46 mouse cellular contexts compared by ENCODE assay signal in the genomic region with DNA sequence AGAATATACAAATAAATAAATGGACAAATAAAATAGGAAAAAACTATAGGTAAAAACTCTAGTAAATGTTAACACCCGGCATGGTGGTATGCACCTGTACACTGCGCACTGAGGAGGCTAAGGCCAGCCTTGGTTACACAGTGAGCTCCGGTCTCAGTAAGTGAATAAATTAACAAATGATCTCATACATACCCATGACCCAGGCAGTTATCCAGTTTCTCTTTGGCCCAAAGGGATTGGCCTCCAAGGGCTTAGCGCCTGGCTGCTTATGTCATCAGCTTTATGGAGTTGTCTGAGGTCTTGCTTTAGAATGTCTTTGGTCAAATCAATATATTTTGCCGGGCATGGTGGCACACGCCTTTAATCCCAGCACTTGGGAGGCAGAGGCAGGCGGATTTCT. TPM values are rescaled to one million over a fixed set of nuclear protein-coding genes. Genes with fewer than 3 reads are reported as not detected.
"Had no signal": no experiment of that assay in that cellular context is flagged by ENCODE, and none has a peak within 500 bp of the region (broad histone marks: within the 10 kb centered on the region; RNA-seq: fewer than 3 reads in every experiment).

No protein-coding gene starts in this region.

- H3K4me3 ChIP-seq: heart, embryonic 12.5 days; heart, embryonic 13.5 days; heart, embryonic 15.5 days; hindbrain, embryonic 10.5 days; hindbrain, embryonic 12.5 days; hindbrain, embryonic 13.5 days; hindbrain, embryonic 15.5 days; intestine, embryonic 15.5 days; kidney, embryonic 15.5 days; layer of hippocampus, adult 2 months; left cerebral cortex, adult 2 months had no signal

- DNase-seq: heart, postnatal 10 days; heart, postnatal 14 days; heart, postnatal 36 days; heart, postnatal 4 days; kidney, adult 11 months; kidney, adult 18-20 months; kidney, adult 2 months; kidney, adult 8-10 months; kidney, postnatal 10 days; kidney, postnatal 14 days; kidney, postnatal 25 days; kidney, postnatal 4 days; layer of hippocampus, adult 9-11 months; layer of hippocampus, postnatal 36 days had no signal

- H3K9me3 ChIP-seq: heart, embryonic 12.5 days; heart, embryonic 13.5 days; heart, embryonic 15.5 days; hindbrain, embryonic 10.5 days; hindbrain, embryonic 12.5 days; hindbrain, embryonic 13.5 days; hindbrain, embryonic 15.5 days; intestine, embryonic 15.5 days; kidney, embryonic 15.5 days had no signal

- ATAC-seq: hindbrain, embryonic 16.5 days; hindbrain, postnatal 0 days; inflammation-experienced regulatory T-cells, adult 6 months; intestine, embryonic 15.5 days; intestine, embryonic 16.5 days; intestine, postnatal 0 days had no signal

- H3K4me2 ChIP-seq: heart, embryonic 11.5 days; heart, embryonic 12.5 days; heart, embryonic 13.5 days; heart, embryonic 15.5 days; hindbrain, embryonic 12.5 days; hindbrain, embryonic 13.5 days; hindbrain, embryonic 14.5 days; hindbrain, embryonic 15.5 days; intestine, embryonic 15.5 days; kidney, embryonic 15.5 days had no signal

- H3K9ac ChIP-seq: heart, embryonic 12.5 days; heart, embryonic 13.5 days; heart, embryonic 15.5 days; hindbrain, embryonic 12.5 days; hindbrain, embryonic 13.5 days; hindbrain, embryonic 14.5 days; hindbrain, embryonic 15.5 days; intestine, embryonic 15.5 days; kidney, embryonic 15.5 days had no signal

- H3K27ac ChIP-seq: heart, embryonic 13.5 days; heart, embryonic 15.5 days; hindbrain, embryonic 10.5 days; hindbrain, embryonic 12.5 days; hindbrain, embryonic 13.5 days; hindbrain, embryonic 14.5 days; hindbrain, embryonic 15.5 days; hindbrain, postnatal 0 days; intestine, embryonic 15.5 days; kidney, embryonic 15.5 days; kidney, postnatal 0 days; layer of hippocampus, adult 2 months; left cerebral cortex, adult 2 months had no signal

- H3K27me3 ChIP-seq: hindbrain, embryonic 15.5 days; intestine, embryonic 15.5 days had no signal

- H3K36me3 ChIP-seq: heart, embryonic 12.5 days; heart, embryonic 13.5 days; heart, embryonic 15.5 days; intestine, embryonic 15.5 days; kidney, embryonic 15.5 days had no signal

RNA-seq across cellular contexts. Expression of gene Disp2, which starts 4.1 kb away (rescaled TPM):
- total RNA-seq: hematopoietic stem cell, adult 5-6 weeks had no signal
- polyA plus RNA-seq: inflammation-experienced regulatory T-cells, adult 6 months had no signal

RNA-seq across cellular contexts. Expression of gene Phgr1, which starts 11.1 kb away (rescaled TPM):
- total RNA-seq: heart, postnatal 10 days; heart, postnatal 14 days; heart, postnatal 25 days; heart, postnatal 36 days; heart, postnatal 4 days; hematopoietic stem cell, adult 5-6 weeks; hindbrain, postnatal 0 days; layer of hippocampus, adult 18-20 months; layer of hippocampus, adult 2 months; layer of hippocampus, adult 8-10 months; layer of hippocampus, postnatal 10 days; layer of hippocampus, postnatal 14 days; layer of hippocampus, postnatal 25 days; layer of hippocampus, postnatal 36 days; left cerebral cortex, adult 18-20 months; left cerebral cortex, adult 2 months; left cerebral cortex, adult 8-10 months had no signal
- polyA plus RNA-seq: heart, embryonic 11.5 days; heart, embryonic 12.5 days; heart, embryonic 13.5 days; heart, embryonic 14.5 days; heart, embryonic 15.5 days; heart, postnatal 0 days; hindbrain, embryonic 10.5 days; hindbrain, embryonic 11.5 days; hindbrain, embryonic 12.5 days; hindbrain, embryonic 13.5 days; hindbrain, embryonic 14.5 days; hindbrain, embryonic 15.5 days; hindbrain, embryonic 16.5 days; hindbrain, postnatal 0 days; inflammation-experienced regulatory T-cells, adult 6 months; kidney, adult 2 months; kidney, embryonic 15.5 days; kidney, embryonic 16.5 days; kidney, postnatal 0 days had no signal
